Mouse (Mus musculus) embryonic facial prominence, embryonic 14.5 days (tissue): ENCODE results near the gene Pagr1b. TPM values are rescaled to one million over a fixed set of nuclear protein-coding genes. Genes with fewer than 3 reads are reported as not detected.

Experiments
- ATAC-seq: fragments of 200-750 bp; cut with Nextera tagmentation; 2 replicates; pipeline ENCODE4 v1.8.0; 2017; ENCODE audit warnings: low read depth, moderate number of reproducible peaks, moderate TSS enrichment
- DNase-seq: peaks from one replicate; pipeline ENCODE4 v3.0.0-alpha.2; 2015; ENCODE audit warnings: low spot score
- H3K27ac ChIP-seq: fragments of 300-500 bp; sonication (generic); replicated peaks from 2 replicates; pipeline ENCODE4 v1.5.1; 2014; ENCODE audit warnings: low read depth, mild to moderate bottlenecking, low read length, moderate library complexity
- H3K27me3 ChIP-seq: fragments of 300-500 bp; sonication (generic); replicated peaks from 2 replicates; pipeline ENCODE4 v1.6.1; 2014; ENCODE audit warnings: low read length; ENCODE audit not compliant: control insufficient read depth, insufficient read depth
- H3K36me3 ChIP-seq: fragments of 300-500 bp; sonication (generic); 2 replicates; pipeline ENCODE4 v1.6.1; 2014; ENCODE audit warnings: low read length, mixed read lengths; ENCODE audit not compliant: control insufficient read depth, insufficient read depth
- H3K4me1 ChIP-seq: fragments of 300-500 bp; sonication (generic); 2 replicates; pipeline ENCODE4 v1.6.1; 2014; ENCODE audit warnings: antibody characterized with exemption, low read length; ENCODE audit not compliant: control insufficient read depth, insufficient read depth
- H3K4me2 ChIP-seq: fragments of 300-500 bp; sonication (generic); 2 replicates; pipeline ENCODE4 v1.6.1; 2014; ENCODE audit warnings: low read depth, mild to moderate bottlenecking, low read length, moderate library complexity, mixed read lengths
- H3K4me3 ChIP-seq: fragments of 300-500 bp; sonication (generic); 2 replicates; pipeline ENCODE4 v1.5.1; 2014; ENCODE audit warnings: low read depth, mild to moderate bottlenecking, low read length
- H3K9ac ChIP-seq: fragments of 300-500 bp; sonication (generic); 2 replicates; pipeline ENCODE4 v1.6.1; 2014; ENCODE audit warnings: low read depth, mild to moderate bottlenecking, low read length, moderate library complexity, mixed read lengths
- H3K9me3 ChIP-seq: fragments of 300-500 bp; sonication (generic); 2 replicates; pipeline ENCODE4 v1.6.1; 2016; ENCODE audit warnings: low read length; ENCODE audit not compliant: control insufficient read depth
- WGBS: fragments of 180-500 bp; shearing (Covaris S2); extraction: QIAGEN DNeasy Blood & Tissue Kit; methylation state at CpG from one replicate; pipeline ENCODE4 v1.1.7; 2014; 5-methylcytosine and 5-hydroxymethylcytosine counted together
- polyA plus RNA-seq: library from polyadenylated mRNA; unstranded; fragments of >200 nt; fragmentation: Nextera tagmentation; extraction: Ambion mirVana; gene quantifications from 2 replicates; pipeline ENCODE4 v1.2.1, GENCODE M21; 2014

Pagr1b gene
- polyA plus RNA-seq, 1 experiment from 2014 or later = not detected

DNA sequence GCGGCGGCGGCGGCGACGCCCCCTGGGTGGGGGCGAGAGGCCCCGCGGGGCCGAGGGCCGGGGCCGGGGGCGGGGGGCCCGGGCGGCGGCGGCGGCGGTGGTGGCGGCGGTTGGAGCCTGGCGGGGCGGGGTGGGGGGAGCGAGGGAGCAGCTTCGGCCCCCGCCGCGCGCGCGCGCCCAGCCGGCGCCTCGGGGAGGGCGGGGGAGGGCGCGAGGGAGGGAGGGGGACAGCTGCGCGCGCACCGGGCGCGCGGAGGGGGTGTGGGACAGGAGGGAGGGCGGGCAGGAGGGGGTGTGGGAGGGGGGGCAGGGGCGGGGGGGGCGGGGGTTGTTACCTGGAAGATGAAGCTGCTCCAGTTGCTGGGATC, 10.3 kb upstream of the Pagr1b start:
- H3K9me3 ChIP-seq = no peaks in the 10 kb centered on the region
- H3K9ac ChIP-seq = peak overlapping the region; percentile 98
- H3K27me3 ChIP-seq = no peaks in the 10 kb centered on the region
- ATAC-seq = peak; percentile 1; the same call in 1 of the 2 replicates
- no CpG with 5 or more reads among the region's 48 CpGs for WGBS
- H3K4me2 ChIP-seq = peak overlapping the region; percentile 79
- H3K4me3 ChIP-seq = peak overlapping the region; percentile 87
- peaks cover 18% of the 10 kb centered on the region for H3K4me1 ChIP-seq
- DNase-seq = no peak
- peak overlapping the region; percentile 99 for H3K27ac ChIP-seq
- peaks cover 61% of the 10 kb centered on the region for H3K36me3 ChIP-seq

DNA sequence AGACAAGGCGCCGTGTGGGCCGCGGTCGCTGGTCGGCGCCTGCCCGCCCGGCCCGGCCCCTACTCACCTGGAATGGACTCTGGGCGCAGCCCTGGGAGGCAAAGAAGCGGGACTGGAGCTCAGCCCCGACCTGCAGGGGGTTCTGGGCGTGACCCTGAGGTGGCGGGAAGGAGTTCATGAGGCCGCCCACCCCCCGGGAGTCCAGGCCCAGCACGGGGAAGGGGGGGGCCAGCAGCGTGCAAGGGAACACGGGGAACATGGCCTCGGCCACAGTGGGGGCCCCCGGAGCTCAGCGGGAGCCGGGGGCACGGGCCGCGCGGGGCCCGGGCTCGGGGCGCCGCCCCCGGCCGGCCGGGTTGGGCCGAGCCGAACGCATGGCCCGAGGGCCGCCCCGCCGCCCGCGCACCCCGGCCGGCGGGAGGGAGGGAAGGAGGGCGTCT, 9.9 kb upstream of the Pagr1b start:
- H3K36me3 ChIP-seq = peaks cover 57% of the 10 kb centered on the region
- DNase-seq (peak; percentile 88), ATAC-seq (peak; percentile 16)
- H3K4me2 ChIP-seq = peak overlapping the region; percentile 79
- H3K4me1 ChIP-seq = peaks cover 18% of the 10 kb centered on the region
- 0% methylated on average over 7 of the region's 48 CpGs for WGBS
- H3K4me3 ChIP-seq = peak overlapping the region; percentile 87
- no peaks in the 10 kb centered on the region for H3K27me3 ChIP-seq
- peak overlapping the region; percentile 98 for H3K9ac ChIP-seq
- no peaks in the 10 kb centered on the region for H3K9me3 ChIP-seq
- peak overlapping the region; percentile 99 for H3K27ac ChIP-seq

DNA sequence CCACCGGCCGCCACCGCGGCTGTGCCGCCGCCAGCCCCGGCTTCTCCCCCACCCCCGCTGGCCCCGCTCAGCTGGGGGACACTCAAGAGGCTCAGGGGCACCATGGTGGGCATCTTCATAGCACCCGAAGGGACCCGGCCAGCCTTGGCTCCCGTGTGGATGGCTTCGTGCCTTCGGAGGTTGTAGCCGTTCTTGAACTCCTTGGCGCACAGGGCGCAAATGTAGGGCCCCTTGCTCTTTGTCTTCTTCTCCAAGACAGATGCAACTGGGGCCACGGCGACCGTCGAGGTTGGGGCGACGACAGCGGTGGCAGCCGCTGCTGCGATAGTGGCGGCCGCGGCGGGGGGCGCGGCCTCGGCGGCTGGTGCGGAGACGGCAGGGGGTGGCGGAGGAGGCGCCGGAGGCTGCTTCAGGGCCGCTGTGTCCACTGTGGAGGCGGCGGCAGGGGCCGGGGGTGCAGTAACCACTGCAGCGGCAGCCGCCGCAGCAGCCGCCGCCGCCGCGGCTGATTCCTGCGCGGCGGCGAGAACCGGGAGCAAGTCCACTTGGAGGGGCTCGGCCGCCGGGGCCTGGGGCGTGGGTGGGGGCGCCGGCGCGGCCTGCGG, 9.4 kb upstream of the Pagr1b start:
- DNase-seq (peak; percentile 44), ATAC-seq (no peak)
- Histone ChIP-seq H3K9me3 (no peaks in the 10 kb centered on the region), H3K4me1 (peaks cover 18% of the 10 kb centered on the region), H3K4me3 (peak overlapping the region; percentile 87), H3K9ac (peak overlapping the region; percentile 98), H3K27me3 (no peaks in the 10 kb centered on the region), H3K4me2 (peak overlapping the region; percentile 79), H3K36me3 (peaks cover 51% of the 10 kb centered on the region), H3K27ac (peak overlapping the region; percentile 99)
- WGBS = 1% methylated on average over 17 of the region's 65 CpGs

DNA sequence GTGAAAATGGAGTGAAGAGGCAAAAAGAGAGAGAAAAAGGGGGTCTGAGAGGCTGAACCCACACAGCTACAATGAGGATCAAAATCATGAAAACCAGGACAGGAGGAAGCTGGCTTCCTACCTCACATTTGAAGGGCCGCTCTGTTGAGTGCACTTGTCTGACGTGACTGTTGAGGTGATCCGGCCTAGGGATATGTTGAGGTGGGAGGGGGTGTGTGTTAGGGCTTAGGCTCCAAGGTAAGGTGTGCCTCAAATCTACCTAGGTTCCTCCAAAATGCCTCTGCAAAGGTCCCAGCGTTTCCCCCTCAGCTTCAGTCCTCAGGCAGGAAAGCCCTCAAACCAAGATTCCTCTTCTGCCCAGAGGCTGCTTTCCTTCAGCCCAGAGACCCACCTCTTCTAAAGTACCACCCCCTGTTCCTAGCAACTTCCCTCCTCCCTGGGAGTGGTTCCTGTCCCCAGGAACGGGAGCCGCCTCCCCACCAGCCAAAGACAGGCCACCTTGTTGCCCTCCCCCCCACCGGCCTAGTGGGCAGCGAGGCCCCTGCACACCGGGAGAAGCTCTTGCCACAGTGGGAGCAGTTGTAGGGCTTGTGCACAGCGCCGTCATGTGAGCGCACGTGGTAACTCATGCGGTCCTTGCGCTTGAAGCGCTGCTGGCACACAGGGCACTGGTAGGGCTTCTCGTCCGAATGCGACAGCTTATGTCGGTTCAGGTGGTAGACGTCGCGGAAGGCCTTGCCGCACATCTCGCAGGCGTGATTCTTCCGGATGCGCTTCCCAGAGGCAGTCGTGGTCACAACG, 8.7 kb upstream of the Pagr1b start:
- H3K9ac ChIP-seq = peak overlapping the region; percentile 98
- H3K4me2 ChIP-seq = peak overlapping the region; percentile 79
- peaks cover 21% of the 10 kb centered on the region for H3K4me1 ChIP-seq
- no peaks in the 10 kb centered on the region for H3K9me3 ChIP-seq
- ATAC-seq (peak; percentile 23), DNase-seq (peak; percentile 94)
- H3K27ac ChIP-seq = peak overlapping the region; percentile 99
- H3K27me3 ChIP-seq = no peaks in the 10 kb centered on the region
- H3K4me3 ChIP-seq = peak overlapping the region; percentile 87
- 2% methylated on average over 26 of the region's 30 CpGs for WGBS
- H3K36me3 ChIP-seq = peaks cover 44% of the 10 kb centered on the region

DNA sequence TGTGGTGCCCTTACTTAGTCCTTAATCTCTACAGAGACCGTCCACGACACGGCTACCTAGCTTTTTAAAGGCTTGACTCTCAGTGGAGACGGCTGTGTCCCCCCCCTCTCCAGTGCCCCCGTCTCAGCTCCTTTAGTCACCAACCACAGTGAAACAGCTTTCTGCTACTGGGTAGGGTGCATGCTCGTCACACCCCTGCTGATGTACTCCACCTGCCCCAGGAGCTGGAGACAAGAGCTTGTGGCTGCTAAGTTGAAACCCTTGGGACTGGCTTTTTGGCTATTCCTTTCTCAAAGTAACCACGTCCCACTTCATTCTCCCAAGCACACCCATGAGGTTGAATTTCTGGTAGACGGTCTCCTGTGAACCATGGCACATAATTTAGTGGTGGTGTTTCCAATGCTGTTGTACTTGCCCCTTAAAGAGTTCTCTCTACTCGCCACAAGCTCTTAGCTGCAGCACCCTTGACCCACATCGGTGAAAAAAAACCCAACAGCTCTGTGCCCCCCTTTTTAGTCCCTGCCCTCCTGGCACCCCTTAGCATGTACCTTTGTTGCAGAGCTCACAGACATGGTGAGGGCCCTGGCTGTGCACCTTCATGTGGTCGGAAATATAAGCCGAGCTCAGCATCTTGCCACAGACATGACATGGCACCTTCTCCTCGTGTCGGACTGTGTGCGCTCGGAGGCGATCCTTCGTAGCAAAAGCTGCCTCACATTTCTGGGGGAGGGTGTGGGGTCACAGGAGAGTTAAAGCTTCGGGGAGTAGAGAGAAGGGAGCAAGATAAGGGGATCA, 7.8 kb upstream of the Pagr1b start:
- H3K36me3 ChIP-seq = peaks cover 41% of the 10 kb centered on the region
- peak overlapping the region; percentile 98 for H3K9ac ChIP-seq
- peak overlapping the region; percentile 87 for H3K4me3 ChIP-seq
- DNase-seq (no peak), ATAC-seq (no peak)
- peak overlapping the region; percentile 79 for H3K4me2 ChIP-seq
- peaks cover 28% of the 10 kb centered on the region for H3K4me1 ChIP-seq
- WGBS = 19% methylated on average over 19 of the region's 19 CpGs
- H3K27ac ChIP-seq = peak overlapping the region; percentile 99; the same call in 1 of the 2 replicates
- no peaks in the 10 kb centered on the region for H3K27me3 ChIP-seq
- no peaks in the 10 kb centered on the region for H3K9me3 ChIP-seq

DNA sequence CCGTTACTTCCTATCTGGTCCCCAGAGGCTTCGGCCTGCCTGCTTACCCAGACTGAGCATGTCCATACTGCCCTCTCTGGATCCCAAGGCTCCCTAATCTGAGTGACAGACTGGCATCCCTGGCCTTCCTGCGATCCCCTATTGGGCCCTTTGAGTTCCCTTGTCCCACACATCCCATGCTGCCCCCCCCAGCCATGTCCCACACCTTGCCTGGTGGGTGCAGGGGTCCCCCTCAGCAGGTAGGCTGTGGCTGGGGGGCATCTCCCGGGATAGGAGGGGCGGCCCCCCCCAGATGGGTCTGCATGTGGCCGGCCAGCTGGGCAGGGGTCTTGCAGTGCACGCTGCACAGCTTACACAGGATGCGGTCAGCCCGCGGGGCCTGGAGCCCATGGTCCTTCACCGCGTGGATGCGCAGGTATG, 7.0 kb upstream of the Pagr1b start:
- no peak for DNase-seq
- 85% methylated on average over 8 of the region's 13 CpGs for WGBS
- no peaks in the 10 kb centered on the region for H3K9me3 ChIP-seq
- H3K27ac ChIP-seq = no peak overlapping the region
- peak overlapping the region; percentile 87 for H3K4me3 ChIP-seq
- peak overlapping the region; percentile 98 for H3K9ac ChIP-seq
- H3K4me1 ChIP-seq = peaks cover 34% of the 10 kb centered on the region
- H3K4me2 ChIP-seq = peak overlapping the region; percentile 79
- no peaks in the 10 kb centered on the region for H3K27me3 ChIP-seq
- H3K36me3 ChIP-seq = peaks cover 36% of the 10 kb centered on the region
- no peak for ATAC-seq

DNA sequence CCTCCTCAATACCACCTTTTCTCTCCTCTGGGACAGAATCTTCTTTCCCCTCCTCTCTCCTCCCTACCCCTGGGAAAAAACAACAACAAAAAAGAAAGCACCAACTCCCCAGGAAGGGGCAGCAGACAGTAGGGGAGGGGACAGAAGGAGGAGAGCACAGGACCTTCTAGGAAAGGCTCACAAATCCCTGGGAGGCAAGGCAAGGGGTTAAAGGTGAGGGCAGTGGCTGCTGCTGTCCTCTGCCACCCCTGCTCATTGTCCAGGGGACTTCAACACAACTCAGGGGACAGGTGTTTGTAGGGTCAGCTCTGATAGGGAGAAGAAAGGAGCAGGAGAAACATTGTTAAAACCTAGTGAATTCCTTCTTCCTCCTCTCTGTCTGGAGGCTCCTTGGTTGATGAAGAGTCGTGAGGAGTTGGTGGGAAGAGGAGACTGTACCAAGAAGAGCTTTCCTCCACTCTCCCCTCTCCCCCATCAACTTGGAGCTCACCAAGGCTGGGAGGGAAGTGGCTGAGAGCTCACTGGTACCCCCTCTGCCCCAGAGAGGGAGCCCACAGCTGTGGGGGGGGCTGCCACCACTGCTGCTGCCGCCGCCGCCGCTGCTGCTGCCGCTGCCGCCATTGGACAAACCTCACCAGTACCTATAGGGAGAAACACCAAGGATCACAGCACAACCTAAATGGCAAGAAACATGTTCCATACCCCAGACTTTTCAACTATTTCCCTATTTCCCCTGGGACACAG, 6.4 kb upstream of the Pagr1b start:
- DNase-seq (no peak), ATAC-seq (no peak)
- Histone ChIP-seq H3K27ac (no peak overlapping the region), H3K4me2 (peak overlapping the region; percentile 79), H3K4me1 (peaks cover 34% of the 10 kb centered on the region), H3K4me3 (no peak overlapping the region), H3K36me3 (peaks cover 30% of the 10 kb centered on the region), H3K9ac (peak overlapping the region; percentile 98; the same call in 1 of the 2 replicates), H3K27me3 (no peaks in the 10 kb centered on the region), H3K9me3 (no peaks in the 10 kb centered on the region)
- 59% methylated on average over 3 of the region's 7 CpGs for WGBS
